In the genomic region with DNA sequence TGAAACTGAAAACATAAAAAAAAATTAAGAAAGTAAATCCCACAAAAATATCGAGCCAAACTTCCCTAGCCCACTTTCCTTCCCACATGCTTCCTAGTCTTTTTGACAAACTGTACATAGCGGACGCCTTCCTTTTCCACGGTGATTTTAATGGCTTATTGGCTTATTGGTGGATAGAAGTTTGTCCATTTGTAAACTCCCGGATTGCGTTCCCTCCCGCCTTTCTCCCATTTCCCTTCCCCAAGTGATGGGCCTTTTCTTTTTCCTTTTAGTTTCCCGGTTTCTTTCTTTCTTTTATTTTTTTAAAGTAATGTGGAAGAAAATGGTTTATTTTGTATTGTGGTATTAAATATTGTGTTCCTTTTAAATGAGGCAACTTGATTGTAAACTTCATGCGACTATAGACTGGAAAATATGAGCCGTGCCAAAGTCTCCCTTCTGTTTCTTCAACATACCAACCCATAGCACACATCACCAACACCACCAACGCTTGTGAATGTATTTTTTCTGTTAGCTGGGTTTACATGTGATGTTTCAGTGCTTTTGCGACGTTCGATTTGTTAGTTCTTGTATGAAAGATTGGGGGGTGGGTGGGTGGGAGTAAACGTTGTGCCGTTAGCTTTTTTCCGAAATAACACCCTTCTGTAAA, we compare ENCODE assay signal across 13 mouse cellular contexts. TPM values are rescaled to one million over a fixed set of nuclear protein-coding genes. Genes with fewer than 3 reads are reported as not detected.
A peak's percentile ranks its signal among the peaks of the same experiment; 100 is the strongest.
DNase-seq lines count a peak whose midpoint lies in the region; ATAC-seq lines count a peak whose summit lies in the region.
"Had no signal": no experiment of that assay in that cellular context is flagged by ENCODE, and none has a peak within 500 bp of the region (broad histone marks: within the 10 kb centered on the region; RNA-seq: fewer than 3 reads in every experiment).

No protein-coding gene starts in this region.

- no peak overlapping the region for H3K4me2 ChIP-seq in embryonic facial prominence, embryonic 12.5 days (replicated peaks)
- peak overlapping the region; percentile 48 for H3K4me2 ChIP-seq in hindbrain, embryonic 15.5 days
- H3K4me2 ChIP-seq in midbrain, embryonic 16.5 days (ENCODE audit: low read length): peak overlapping the region; percentile 39
- H3K4me2 ChIP-seq: heart, embryonic 13.5 days had no signal

- no peaks in the 10 kb centered on the region for H3K9me3 ChIP-seq in embryonic facial prominence, embryonic 12.5 days
- H3K9me3 ChIP-seq in hindbrain, embryonic 15.5 days: no peaks in the 10 kb centered on the region
- no peaks in the 10 kb centered on the region for H3K9me3 ChIP-seq in midbrain, embryonic 16.5 days (replicated peaks; ENCODE audit: control insufficient read depth, low read length, poor library complexity, severe bottlenecking)
- H3K9me3 ChIP-seq: heart, embryonic 13.5 days had no signal

- H3K36me3 ChIP-seq in embryonic facial prominence, embryonic 12.5 days: no peaks in the 10 kb centered on the region
- no peaks in the 10 kb centered on the region for H3K36me3 ChIP-seq in hindbrain, embryonic 15.5 days
- no peaks in the 10 kb centered on the region for H3K36me3 ChIP-seq in midbrain, embryonic 16.5 days (ENCODE audit: control insufficient read depth, insufficient read depth, low read length)
- H3K36me3 ChIP-seq: G1E; heart, embryonic 13.5 days had no signal

- no peak for ATAC-seq in embryonic facial prominence, embryonic 12.5 days (ENCODE audit: insufficient number of reproducible peaks, insufficient read depth, low FRiP score, low TSS enrichment)
- no peak for ATAC-seq in hindbrain, embryonic 15.5 days (ENCODE audit: low FRiP score, low read depth)
- ATAC-seq in midbrain, embryonic 16.5 days: no peak

- H3K4me3 ChIP-seq in embryonic facial prominence, embryonic 12.5 days: 0 out of 2 replicates have a peak overlapping the region, but pooled peaks have one; percentile 7
- H3K4me3 ChIP-seq in hindbrain, embryonic 15.5 days: peak overlapping the region; percentile 55
- peak overlapping the region; percentile 53 for H3K4me3 ChIP-seq in midbrain, embryonic 16.5 days (ENCODE audit: low read depth, low read length)

- peaks cover 71% of the 10 kb centered on the region for H3K27me3 ChIP-seq in embryonic facial prominence, embryonic 12.5 days
- peaks cover 33% of the 10 kb centered on the region for H3K27me3 ChIP-seq in hindbrain, embryonic 15.5 days
- peaks cover 34% of the 10 kb centered on the region for H3K27me3 ChIP-seq in midbrain, embryonic 16.5 days (ENCODE audit: control insufficient read depth, insufficient read depth, low read depth, low read length)

- H3K27ac ChIP-seq in embryonic facial prominence, embryonic 12.5 days: no peak overlapping the region
- H3K27ac ChIP-seq in hindbrain, embryonic 15.5 days (replicated peaks): no peak overlapping the region
- no peak overlapping the region for H3K27ac ChIP-seq in midbrain, embryonic 16.5 days (ENCODE audit: low read length)
- H3K27ac ChIP-seq: heart, embryonic 13.5 days; macrophage had no signal

- intact Hi-C loops in gastrocnemius, postnatal 14 days (cut with DNase I; ENCODE audit: low total_unique reads): loop anchor here (10.0 kb wide), 1 partner anchor 405 kb away; no protein-coding TSS in a partner anchor

- WGBS in embryonic facial prominence, embryonic 12.5 days: 10% methylated on average over 17 of the region's 17 CpGs
- WGBS in hindbrain, embryonic 15.5 days: 13% methylated on average over 17 of the region's 17 CpGs
- WGBS in midbrain, embryonic 16.5 days: 11% methylated on average over 17 of the region's 17 CpGs

- no peak overlapping the region for H3K9ac ChIP-seq in embryonic facial prominence, embryonic 12.5 days
- H3K9ac ChIP-seq in hindbrain, embryonic 15.5 days: no peak overlapping the region
- H3K9ac ChIP-seq in midbrain, embryonic 16.5 days (ENCODE audit: low read depth, low read length): peak overlapping the region; percentile 51; the same call in 1 of the 2 replicates
- H3K9ac ChIP-seq: heart, embryonic 13.5 days had no signal

- H3K4me1 ChIP-seq in embryonic facial prominence, embryonic 12.5 days: peaks cover 15% of the 10 kb centered on the region; the same call in 1 of the 2 replicates
- H3K4me1 ChIP-seq in hindbrain, embryonic 15.5 days (replicated peaks): peaks cover 14% of the 10 kb centered on the region
- peaks cover 9% of the 10 kb centered on the region; the same call in 1 of the 2 replicates for H3K4me1 ChIP-seq in midbrain, embryonic 16.5 days (ENCODE audit: control insufficient read depth, insufficient read depth, low read length)

- peak; percentile 20 to 41 for DNase-seq in cerebellum, postnatal 14 days
- DNase-seq in frontal cortex, postnatal 36 days (ENCODE audit: low spot score in 2 of 2): no peak
- DNase-seq in lung, postnatal 14 days: no peak
- DNase-seq in gastrocnemius, postnatal 14 days: no peak
- DNase-seq: thymus, postnatal 25 days had no signal

RNA-seq across cellular contexts. Expression of a gene that starts 4.3 kb away (rescaled TPM):
- polyA plus RNA-seq in embryonic facial prominence, embryonic 12.5 days (2016; fragmentation: Nextera tagmentation; extraction: Ambion mirVana): 3.7 and 4.9 TPM in 2 replicates
- 11.6 and 12.9 TPM in 2 replicates for polyA plus RNA-seq in hindbrain, embryonic 15.5 days (2015; fragmentation: Nextera tagmentation; extraction: Ambion mirVana)
- 6.3 and 15.2 TPM in 2 replicates for polyA plus RNA-seq in midbrain, embryonic 16.5 days (2015; fragmentation: Nextera tagmentation; extraction: Ambion mirVana)
- not detected for total RNA-seq in gastrocnemius, postnatal 14 days (2021)
- total RNA-seq: adrenal gland, adult 18-20 months had no signal
- polyA plus RNA-seq: G1E; heart, embryonic 13.5 days; macrophage had no signal

RNA-seq across cellular contexts. Expression of a gene that starts 10.8 kb away (rescaled TPM):
- polyA plus RNA-seq in embryonic facial prominence, embryonic 12.5 days (2016; fragmentation: Nextera tagmentation; extraction: Ambion mirVana): not detected in 2 replicates
- polyA plus RNA-seq in hindbrain, embryonic 15.5 days (2015; fragmentation: Nextera tagmentation; extraction: Ambion mirVana): 0.50 and 0.64 TPM in 2 replicates
- 0.19 and 0.93 TPM in 2 replicates for polyA plus RNA-seq in midbrain, embryonic 16.5 days (2015; fragmentation: Nextera tagmentation; extraction: Ambion mirVana)
- not detected for total RNA-seq in gastrocnemius, postnatal 14 days (2021)
- total RNA-seq: adrenal gland, adult 18-20 months; left cerebral cortex, postnatal 10 days had no signal
- polyA plus RNA-seq: G1E, macrophage had no signal

RNA-seq across cellular contexts. Expression of a gene that starts 14.1 kb away (rescaled TPM):
- polyA plus RNA-seq in embryonic facial prominence, embryonic 12.5 days (2016; fragmentation: Nextera tagmentation; extraction: Ambion mirVana): 4.8 and 5.4 TPM in 2 replicates
- 13.8 and 17.9 TPM in 2 replicates for polyA plus RNA-seq in hindbrain, embryonic 15.5 days (2015; fragmentation: Nextera tagmentation; extraction: Ambion mirVana)
- polyA plus RNA-seq in midbrain, embryonic 16.5 days (2015; fragmentation: Nextera tagmentation; extraction: Ambion mirVana): 9.5 and 29.0 TPM in 2 replicates
- not detected for total RNA-seq in gastrocnemius, postnatal 14 days (2021)
- total RNA-seq: adrenal gland, adult 18-20 months had no signal
- polyA plus RNA-seq: G1E; heart, embryonic 13.5 days; macrophage had no signal

RNA-seq across cellular contexts. Expression of a gene that starts 28.7 kb away (rescaled TPM):
- polyA plus RNA-seq in embryonic facial prominence, embryonic 12.5 days (2016; fragmentation: Nextera tagmentation; extraction: Ambion mirVana): 0.38 and 0.47 TPM in 2 replicates
- 2.4 and 2.7 TPM in 2 replicates for polyA plus RNA-seq in hindbrain, embryonic 15.5 days (2015; fragmentation: Nextera tagmentation; extraction: Ambion mirVana)
- polyA plus RNA-seq in midbrain, embryonic 16.5 days (2015; fragmentation: Nextera tagmentation; extraction: Ambion mirVana): 0.82 and 1.4 TPM in 2 replicates
- total RNA-seq in gastrocnemius, postnatal 14 days (2021): not detected
- total RNA-seq: adrenal gland, adult 18-20 months had no signal
- polyA plus RNA-seq: G1E; heart, embryonic 13.5 days; macrophage had no signal

RNA-seq across cellular contexts. Expression of a gene that starts 54.5 kb away (rescaled TPM):
- 35.3 and 36.5 TPM in 2 replicates for polyA plus RNA-seq in embryonic facial prominence, embryonic 12.5 days (2016; fragmentation: Nextera tagmentation; extraction: Ambion mirVana)
- polyA plus RNA-seq in hindbrain, embryonic 15.5 days (2015; fragmentation: Nextera tagmentation; extraction: Ambion mirVana): 29.0 and 30.2 TPM in 2 replicates
- 25.9 and 38.5 TPM in 2 replicates for polyA plus RNA-seq in midbrain, embryonic 16.5 days (2015; fragmentation: Nextera tagmentation; extraction: Ambion mirVana)
- total RNA-seq in gastrocnemius, postnatal 14 days (2021): 10 to 100 TPM; 32.7 to 37.9 TPM

Comparison
In these comparisons a context has a peak if more than half of its experiments do, and no peak if none do; other contexts are left out.
1. DNase-seq: peak in cerebellum, postnatal 14 days (2 of 2); none in frontal cortex, postnatal 36 days (0 of 2), lung, postnatal 14 days (single experiment) and gastrocnemius, postnatal 14 days (single experiment).
2. Peak in every context shown above with its lines, with median percentiles within 50 percentile points of each other: H3K4me3 ChIP-seq.